Mouse (Mus musculus) ovary, postnatal 36 days (tissue): ENCODE results near the gene Ifit2.
"Not testable (repeated sequence)": the region's sequence is repeated elsewhere in the genome, so short reads cannot be mapped to it uniquely, and the experiment has no call there.

Source experiments
- DNase-seq: peaks from one replicate; pipeline ENCODE4 v3.0.0; 2022; ENCODE audit warnings: low spot score, mixed read lengths

Ifit2 gene

DNA sequence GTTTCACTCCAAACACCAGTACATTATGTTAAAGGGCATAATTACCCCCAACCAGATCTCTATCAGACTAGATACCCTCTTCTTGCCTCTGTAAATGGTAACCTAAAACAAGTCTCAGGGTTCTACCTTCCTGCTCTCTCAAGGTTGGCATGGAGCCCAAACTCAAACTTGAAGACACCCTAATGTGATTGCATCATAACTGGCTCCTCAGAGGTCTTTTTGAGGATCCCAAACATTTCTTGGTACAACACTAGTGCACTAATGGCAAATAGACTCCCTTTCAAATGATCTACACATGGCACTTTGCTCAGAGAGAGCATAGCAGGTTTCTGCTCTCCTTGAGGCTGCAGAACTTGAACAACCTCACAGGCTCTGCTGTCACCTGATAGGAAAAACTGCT is 46.3 kb downstream of the Ifit2 start:
- no peak for DNase-seq

DNA sequence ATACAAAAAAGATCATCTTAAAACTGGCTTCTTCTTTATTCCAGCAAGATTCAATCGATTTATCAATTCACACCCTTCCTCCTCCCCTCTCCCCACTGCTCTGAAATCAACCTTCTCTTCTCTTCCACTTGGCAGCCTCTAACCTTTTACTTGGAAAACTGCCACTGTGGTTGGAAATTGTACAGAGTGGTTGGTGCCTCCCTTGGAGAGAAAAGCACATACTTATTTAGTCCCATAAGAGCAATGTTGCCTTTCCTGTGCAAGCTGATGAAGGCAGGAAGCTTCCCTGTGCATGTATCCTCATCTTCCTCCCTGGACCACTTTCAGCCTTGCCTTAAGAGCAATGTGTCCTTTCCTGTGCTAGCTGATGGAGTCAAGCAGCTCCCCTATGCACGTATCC is 47.8 kb downstream of the Ifit2 start:
- peak; percentile 27 for DNase-seq

DNA sequence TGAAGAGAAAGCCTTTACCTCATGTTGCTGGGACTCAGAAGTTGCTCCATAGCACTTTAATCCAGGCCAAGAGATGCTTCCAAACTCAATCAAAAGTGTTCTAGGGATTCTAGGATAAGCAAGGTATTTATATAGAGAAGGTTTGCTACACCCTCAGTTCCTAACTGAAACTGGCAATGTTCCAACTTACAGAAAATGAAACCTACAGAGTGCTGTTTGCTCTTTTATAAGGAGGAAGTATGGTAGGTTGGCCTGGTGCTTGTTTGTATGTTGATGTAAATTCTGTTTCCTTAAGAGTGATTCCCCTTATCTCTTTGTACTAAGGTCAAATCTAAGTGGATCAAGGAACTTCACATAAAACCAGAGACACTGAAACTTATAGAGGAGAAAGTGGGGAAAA is 48.8 kb downstream of the Ifit2 start:
- DNase-seq: not testable (repeated sequence)

DNA sequence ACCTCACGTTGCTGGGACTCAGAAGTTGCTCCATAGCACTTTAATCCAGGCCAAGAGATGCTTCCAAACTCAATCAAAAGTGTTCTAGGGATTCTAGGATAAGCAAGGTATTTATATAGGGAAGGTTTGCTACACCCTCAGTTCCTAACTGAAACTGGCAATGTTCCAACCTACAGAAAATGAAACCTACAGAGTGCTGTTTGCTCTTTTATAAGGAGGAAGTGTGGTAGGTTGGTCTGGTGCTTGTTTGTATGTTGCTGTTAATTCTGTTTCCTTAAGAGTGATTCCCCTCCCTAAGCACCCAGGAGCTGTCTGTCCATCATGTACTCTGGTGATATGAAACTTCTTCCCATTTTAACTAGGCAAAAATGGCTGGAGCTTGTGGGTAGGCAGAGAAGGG is 51.4 kb downstream of the Ifit2 start, which contains the start of gene Ifit1bl1:
Gene Ifit1bl1, minus strand, starts transcription at position 69 of the 400 bp plus-strand sequence.
- DNase-seq: not testable (repeated sequence)

DNA sequence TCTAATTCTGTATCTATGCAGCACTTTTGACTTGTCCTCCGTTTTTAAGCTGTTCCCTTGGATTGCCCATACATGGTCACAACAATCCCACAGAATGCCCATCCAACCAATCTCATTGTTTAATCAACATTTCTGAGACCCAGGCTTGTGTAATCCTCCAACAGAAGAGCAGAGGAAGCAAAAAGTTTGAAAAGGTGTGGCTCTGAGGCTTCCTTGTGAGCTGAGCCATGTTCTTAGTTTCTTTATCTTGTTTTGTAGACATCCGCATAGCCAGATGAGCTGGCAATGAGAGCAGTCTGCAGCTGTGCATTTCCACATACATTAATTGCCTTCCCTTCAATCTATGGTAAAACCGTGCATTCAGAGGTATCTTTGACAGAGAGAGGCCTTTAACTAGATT is 55.0 kb downstream of the Ifit2 start:
- no peak for DNase-seq

DNA sequence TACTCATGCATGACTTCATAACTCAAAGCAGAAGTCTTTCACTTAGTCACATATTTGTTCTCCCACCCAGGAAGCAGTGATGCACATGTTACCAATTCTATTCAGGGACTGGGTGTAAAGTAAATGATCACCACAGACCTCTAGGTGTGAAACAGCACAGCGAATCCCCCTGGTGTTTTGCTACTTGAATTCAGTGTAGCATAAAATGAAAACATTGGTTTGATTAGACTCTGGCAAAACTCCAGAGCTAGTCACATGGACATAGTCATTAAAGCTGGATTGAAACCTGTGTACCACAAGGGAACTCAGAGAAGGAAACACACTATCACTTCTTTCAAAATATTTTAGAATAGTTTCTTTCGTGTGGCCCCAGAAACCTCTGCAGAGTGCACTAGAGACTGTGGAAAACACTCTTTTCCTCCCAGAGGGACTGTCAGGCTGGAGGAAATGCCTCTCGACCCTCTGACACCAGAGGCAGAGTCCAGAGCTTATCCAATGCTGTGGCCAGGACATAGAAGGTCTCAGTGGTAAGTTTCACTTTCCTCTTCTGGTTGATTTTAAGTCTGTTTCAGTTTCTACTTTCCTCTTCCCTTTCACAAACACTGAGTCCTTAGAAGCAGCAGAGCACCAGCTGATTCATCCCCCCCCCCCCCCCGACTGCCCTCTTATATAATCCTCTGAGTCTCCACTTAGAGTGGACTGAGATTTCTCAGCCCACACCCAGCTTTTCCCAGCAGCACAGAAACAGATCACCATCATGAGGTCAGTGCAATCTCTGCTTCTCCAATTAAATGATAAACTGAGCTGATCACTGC is 57.0 kb downstream of the Ifit2 start, which contains the start of gene Ifit3b:
Gene Ifit3b, plus strand, starts transcription at position 734 of the 815 bp plus-strand sequence.
- DNase-seq: not testable (repeated sequence)

DNA sequence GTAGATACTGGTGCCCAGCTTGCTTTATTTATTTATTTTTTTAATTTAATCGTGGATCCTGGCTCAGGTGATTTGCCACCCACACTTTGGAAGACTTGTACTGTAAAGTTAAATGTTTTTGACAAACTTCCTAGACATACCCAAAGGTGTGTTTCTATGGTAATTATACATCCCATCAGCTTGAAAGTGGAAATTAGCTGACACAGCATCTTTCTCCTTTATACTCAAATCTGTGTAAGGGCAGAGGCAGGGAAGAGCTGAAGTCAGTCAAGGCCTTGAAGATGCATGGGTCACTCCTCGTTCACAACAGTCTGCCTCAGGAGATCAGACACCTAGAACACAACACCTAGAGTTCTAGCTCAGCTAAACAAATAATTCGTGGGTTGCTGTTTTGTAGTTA is 59.6 kb downstream of the Ifit2 start:
- DNase-seq: not testable (repeated sequence)

DNA sequence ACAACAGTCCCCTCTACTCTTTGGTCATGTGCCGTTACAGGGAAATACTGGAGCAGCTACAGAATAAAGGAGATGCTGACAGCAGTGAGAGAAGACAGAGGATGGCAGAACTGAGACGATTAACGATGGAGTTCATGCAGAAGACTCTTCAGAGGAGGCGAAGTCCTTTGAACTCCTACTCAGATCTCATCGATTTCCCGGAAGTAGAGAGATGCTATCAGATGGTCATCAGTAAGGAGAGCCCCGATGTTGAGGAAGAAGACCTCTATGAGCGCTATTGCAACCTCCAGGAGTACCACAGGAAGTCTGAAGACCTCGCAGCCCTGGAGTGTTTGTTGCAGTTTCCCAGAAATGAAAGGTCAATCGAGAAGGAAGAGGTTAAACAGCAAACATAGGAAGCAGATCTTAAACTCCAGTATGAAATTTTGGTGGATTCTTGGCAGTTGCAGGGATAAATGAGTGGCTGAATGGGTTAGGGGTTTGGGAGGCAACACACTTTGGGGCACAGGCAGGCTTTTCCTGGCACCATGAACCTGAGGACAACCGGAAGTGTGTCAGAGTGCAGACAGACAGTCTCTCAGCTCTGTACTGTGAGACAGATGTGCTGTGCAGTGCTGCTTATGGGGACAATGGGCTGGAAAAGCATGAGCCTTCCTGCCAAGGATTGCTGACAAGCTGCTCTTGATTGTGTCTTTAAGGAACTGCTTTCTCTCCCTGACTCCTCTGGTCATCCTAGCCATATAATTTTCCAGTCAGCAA is 61.9 kb downstream of the Ifit2 start:
- DNase-seq: not testable (repeated sequence)

DNA sequence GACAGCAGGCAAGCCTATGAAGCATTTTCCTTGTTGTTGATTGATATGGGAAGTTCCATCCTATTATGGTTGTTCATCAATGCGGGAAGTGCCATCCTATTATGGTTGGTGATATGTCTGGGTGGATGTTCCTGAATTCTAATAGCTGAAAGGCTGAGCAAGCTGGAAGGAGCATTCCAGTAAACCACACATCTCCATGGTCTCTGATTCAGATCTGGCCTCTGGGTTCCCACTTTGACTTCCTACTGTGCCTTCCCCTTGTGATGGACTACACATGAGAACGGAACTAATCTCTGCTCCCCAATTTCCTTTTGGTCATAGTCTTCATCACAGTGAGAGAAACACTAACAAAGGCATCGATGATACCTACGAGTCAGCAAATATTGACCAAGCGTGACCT is 70.4 kb downstream of the Ifit2 start:
- DNase-seq: no peak

DNA sequence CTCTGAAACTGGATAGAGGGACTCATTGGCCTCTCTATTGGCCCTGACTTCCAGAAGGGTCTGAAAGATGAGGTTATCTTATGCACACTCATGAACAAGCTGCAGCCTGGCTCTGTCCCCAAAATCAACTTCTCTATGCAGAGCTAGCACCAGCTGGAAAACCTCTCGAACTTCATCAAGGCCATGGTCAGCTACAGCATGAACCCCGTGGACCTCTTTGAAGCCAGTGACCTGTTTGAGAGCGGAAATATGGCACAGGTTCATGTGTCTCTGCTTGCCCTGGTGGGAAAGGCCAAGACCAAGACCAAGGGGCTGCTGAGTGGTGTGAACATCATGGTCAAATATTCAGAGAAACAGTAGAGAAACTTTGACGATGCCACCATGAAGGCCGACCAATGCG is 73.3 kb downstream of the Ifit2 start:
- no peak for DNase-seq

DNA sequence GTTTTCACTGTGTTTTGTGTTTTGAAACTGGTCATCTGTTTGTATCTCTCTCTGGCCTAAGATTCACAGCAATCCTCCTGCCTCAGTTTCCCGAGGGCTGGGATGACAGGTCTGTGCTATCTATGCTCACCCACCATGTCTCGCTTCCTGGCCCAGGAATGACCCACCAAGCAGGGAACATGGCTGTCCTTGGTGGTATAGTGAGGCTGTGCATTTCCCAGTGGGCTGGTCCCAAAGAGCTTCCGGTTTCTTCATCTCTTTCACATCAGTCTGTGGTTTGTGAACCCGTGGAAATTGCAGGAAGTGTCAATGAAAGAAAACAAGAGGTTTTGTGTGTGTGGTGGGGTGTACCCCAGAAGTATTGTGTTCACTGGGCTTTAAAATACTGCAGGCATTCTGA is 74.2 kb downstream of the Ifit2 start:
- DNase-seq: no peak
